In genomic region chr11:90169200-90170013, GRCm38 (mm10) we compare ENCODE assay signal across 9 mouse cellular contexts. TPM values are rescaled to one million over a fixed set of nuclear protein-coding genes. Genes with fewer than 3 reads are reported as not detected.
DNase-seq lines count a peak whose midpoint lies in the region; ATAC-seq and TF ChIP-seq lines count a peak whose summit lies in the region.
"Had no signal": no experiment of that assay in that cellular context is flagged by ENCODE, and none has a peak within 500 bp of the region (broad histone marks: within the 10 kb centered on the region; RNA-seq: fewer than 3 reads in every experiment).

No protein-coding gene starts in this region.

- no peak for TF ChIP-seq POLR2A in cerebellum, adult 2 months (IDR thresholded peaks at IDR 0.05; ENCODE audit: borderline replicate concordance, insufficient read depth, low read length)
- no peak for TF ChIP-seq POLR2A in limb, embryonic 14.5 days (IDR thresholded peaks at IDR 0.05; ENCODE audit: borderline replicate concordance, extremely low read depth, insufficient read depth, insufficient read length)

- no peaks in the 10 kb centered on the region for H3K4me1 ChIP-seq in cerebellum, adult 2 months (ENCODE audit: control insufficient read depth, insufficient read depth, low read length)
- H3K4me1 ChIP-seq in limb, embryonic 14.5 days (ENCODE audit: control insufficient read depth, insufficient read depth, low read length), result no peaks in the 10 kb centered on the region
- no peaks in the 10 kb centered on the region for H3K4me1 ChIP-seq in stomach, embryonic 15.5 days

- H3K27ac ChIP-seq in cerebellum, adult 2 months (ENCODE audit: insufficient read depth, low read length), result no peak overlapping the region
- no peak overlapping the region for H3K27ac ChIP-seq in limb, embryonic 14.5 days (replicated peaks; ENCODE audit: low read depth, low read length)
- H3K27ac ChIP-seq in stomach, embryonic 15.5 days, result no peak overlapping the region
- H3K27ac ChIP-seq: liver, embryonic 14.5 days had no signal

- peak overlapping the region; percentile 32 for H3K4me3 ChIP-seq in cerebellum, adult 2 months (replicated peaks; ENCODE audit: insufficient read depth, low read depth, low read length)
- peak overlapping the region; percentile 15 for H3K4me3 ChIP-seq in limb, embryonic 14.5 days (replicated peaks; ENCODE audit: low read length)
- H3K4me3 ChIP-seq in stomach, embryonic 15.5 days (replicated peaks), result peak overlapping the region; percentile 20

- H3K27me3 ChIP-seq in cerebellum, adult 2 months (ENCODE audit: control insufficient read depth, insufficient read depth, low read length), result no peaks in the 10 kb centered on the region
- no peaks in the 10 kb centered on the region for H3K27me3 ChIP-seq in limb, embryonic 14.5 days (ENCODE audit: control insufficient read depth, insufficient read depth, low read length)
- H3K27me3 ChIP-seq in stomach, embryonic 15.5 days (replicated peaks), result no peaks in the 10 kb centered on the region

- peak in 1 of 2 experiments; percentile 8 for DNase-seq in cerebellum, adult 2 months
- no peak for DNase-seq in cerebellum, adult 11 months
- peak; percentile 10 for DNase-seq in right cerebral cortex, postnatal 25 days
- DNase-seq in right cerebral cortex, postnatal 4 days, result no peak
- DNase-seq in limb, embryonic 14.5 days (ENCODE audit: low spot score), result peak; percentile 70
- no peak for DNase-seq in B cell, adult 2 months
- no peak for DNase-seq in retina, embryonic 14.5 days (ENCODE audit: low spot score)

- H3K9me3 ChIP-seq in limb, embryonic 14.5 days (ENCODE audit: control insufficient read depth, low read length), result no peaks in the 10 kb centered on the region
- H3K9me3 ChIP-seq in stomach, embryonic 15.5 days, result no peaks in the 10 kb centered on the region

- H3K36me3 ChIP-seq in limb, embryonic 14.5 days (ENCODE audit: control insufficient read depth, insufficient read depth, low read length), result no peaks in the 10 kb centered on the region
- no peaks in the 10 kb centered on the region for H3K36me3 ChIP-seq in stomach, embryonic 15.5 days

- H3K4me2 ChIP-seq in limb, embryonic 14.5 days (replicated peaks; ENCODE audit: low read depth, low read length, severe bottlenecking), result peak overlapping the region; percentile 41
- peak overlapping the region; percentile 49 for H3K4me2 ChIP-seq in stomach, embryonic 15.5 days

- WGBS in cerebellum, adult 2 months, result 53% methylated on average over 20 of the region's 20 CpGs
- WGBS in limb, embryonic 14.5 days, result 41% methylated on average over 20 of the region's 20 CpGs
- 55% methylated on average over 20 of the region's 20 CpGs for WGBS in stomach, embryonic 15.5 days

- no peak for TF ChIP-seq CTCF in cerebellum, adult 2 months (IDR thresholded peaks at IDR 0.05; ENCODE audit: borderline replicate concordance, insufficient read depth, low read depth, low read length)

- ATAC-seq in limb, embryonic 14.5 days (ENCODE audit: low FRiP score, low read depth), result peak; percentile 72
- no peak for ATAC-seq in stomach, embryonic 15.5 days (ENCODE audit: insufficient read depth, low FRiP score, low read depth)

- no peak overlapping the region for H3K9ac ChIP-seq in limb, embryonic 14.5 days (ENCODE audit: low read depth, low read length, severe bottlenecking)
- H3K9ac ChIP-seq in stomach, embryonic 15.5 days, result no peak overlapping the region
- H3K9ac ChIP-seq: liver, embryonic 14.5 days had no signal

RNA-seq across cellular contexts. Expression of gene Gm45716, which starts 18.1 kb away (rescaled TPM):
- 4.9 and 5.0 TPM in 2 replicates for polyA plus RNA-seq in cerebellum, adult 2 months (2012; rRNA removed)
- polyA plus RNA-seq in limb, embryonic 14.5 days (2012; rRNA removed), result 4.1 and 4.2 TPM in 2 replicates
- polyA plus RNA-seq in limb, embryonic 14.5 days (2014; fragmentation: Nextera tagmentation; extraction: Ambion mirVana), result 7.7 and 8.1 TPM in 2 replicates
- polyA plus RNA-seq in stomach, embryonic 15.5 days (2015; fragmentation: Nextera tagmentation; extraction: Ambion mirVana), result 10.1 and 10.6 TPM in 2 replicates

Comparison
In these comparisons a context has a peak if more than half of its experiments do, and no peak if none do; other contexts are left out.
1. DNase-seq: peak in right cerebral cortex, postnatal 25 days (single experiment) and limb, embryonic 14.5 days (single experiment); none in cerebellum, adult 11 months (single experiment), right cerebral cortex, postnatal 4 days (single experiment), B cell, adult 2 months (0 of 2) and retina, embryonic 14.5 days (single experiment).
2. Peak in every context shown above with its lines, with median percentiles within 50 percentile points of each other: H3K4me3 ChIP-seq.